Mouse (Mus musculus) hindlimb bud, embryonic 11.5 days (tissue): ENCODE results near the gene Ermp1.

Experiments used
- DNase-seq: peaks from one replicate; pipeline ENCODE4 v3.0.0-alpha.2; 2012; ENCODE audit warnings: low read depth, low spot score; ENCODE audit errors: extremely low spot score

The Ermp1 gene

GRCm38 (mm10) chr19:29661974-29662580 lies 13.9 kb upstream of the Ermp1 start:
- no peak for DNase-seq

GRCm38 (mm10) chr19:29660835-29661764 lies 12.9 kb upstream of the Ermp1 start:
- no peak for DNase-seq

GRCm38 (mm10) chr19:29659705-29660104 lies 11.5 kb upstream of the Ermp1 start:
- DNase-seq: no peak

GRCm38 (mm10) chr19:29658836-29659235 lies 10.6 kb upstream of the Ermp1 start:
- no peak for DNase-seq

GRCm38 (mm10) chr19:29657558-29657957 lies 9.3 kb upstream of the Ermp1 start:
- no peak for DNase-seq

- DNase-seq: no peak
These were observed 8.8 kb upstream of the Ermp1 start for GRCm38 (mm10) chr19:29657033-29657432.

- DNase-seq: no peak
These were observed 8.4 kb upstream of the Ermp1 start for GRCm38 (mm10) chr19:29656620-29657019.

- no peak for DNase-seq
These were observed 7.8 kb upstream of the Ermp1 start for GRCm38 (mm10) chr19:29656029-29656428.

GRCm38 (mm10) chr19:29655148-29655547 lies 6.9 kb upstream of the Ermp1 start:
- DNase-seq: no peak

GRCm38 (mm10) chr19:29653768-29654265 lies 5.6 kb upstream of the Ermp1 start:
- no peak for DNase-seq

- no peak for DNase-seq
These were observed 1.5 kb upstream of the Ermp1 start for GRCm38 (mm10) chr19:29649683-29650082.

- no peak for DNase-seq
These were observed 317 bp upstream of the Ermp1 start for GRCm38 (mm10) chr19:29648550-29648914.

GRCm38 (mm10) chr19:29644747-29645146 lies 3.5 kb downstream of the Ermp1 start:
- DNase-seq: no peak

GRCm38 (mm10) chr19:29643194-29643922 lies 4.9 kb downstream of the Ermp1 start:
- no peak for DNase-seq

GRCm38 (mm10) chr19:29642211-29642610 lies 6.0 kb downstream of the Ermp1 start:
- DNase-seq: no peak

GRCm38 (mm10) chr19:29641510-29641909 lies 6.7 kb downstream of the Ermp1 start:
- DNase-seq: no peak

GRCm38 (mm10) chr19:29641055-29641454 lies 7.2 kb downstream of the Ermp1 start:
- no peak for DNase-seq

- no peak for DNase-seq
These were observed 36.1 kb downstream of the Ermp1 start for GRCm38 (mm10) chr19:29612102-29612501.

GRCm38 (mm10) chr19:29610907-29611306 lies 37.3 kb downstream of the Ermp1 start:
- DNase-seq: no peak

- DNase-seq: no peak
These were observed 40.0 kb downstream of the Ermp1 start for GRCm38 (mm10) chr19:29608212-29608611.

GRCm38 (mm10) chr19:29607521-29607920 lies 40.7 kb downstream of the Ermp1 start:
- no peak for DNase-seq
